Mouse (Mus musculus): Measurements from ENCODE around the gene Pld2. TPM values are rescaled to one million over a fixed set of nuclear protein-coding genes. Genes with fewer than 3 reads are reported as not detected.
A peak's percentile ranks its signal among the peaks of the same experiment; 100 is the strongest.
"Not testable (repeated sequence)": the region's sequence is repeated elsewhere in the genome, so short reads cannot be mapped to it uniquely, and the experiment has no call there.

Gene Pld2
- total RNA-seq, 1 experiment, result 4.4 TPM

DNA sequence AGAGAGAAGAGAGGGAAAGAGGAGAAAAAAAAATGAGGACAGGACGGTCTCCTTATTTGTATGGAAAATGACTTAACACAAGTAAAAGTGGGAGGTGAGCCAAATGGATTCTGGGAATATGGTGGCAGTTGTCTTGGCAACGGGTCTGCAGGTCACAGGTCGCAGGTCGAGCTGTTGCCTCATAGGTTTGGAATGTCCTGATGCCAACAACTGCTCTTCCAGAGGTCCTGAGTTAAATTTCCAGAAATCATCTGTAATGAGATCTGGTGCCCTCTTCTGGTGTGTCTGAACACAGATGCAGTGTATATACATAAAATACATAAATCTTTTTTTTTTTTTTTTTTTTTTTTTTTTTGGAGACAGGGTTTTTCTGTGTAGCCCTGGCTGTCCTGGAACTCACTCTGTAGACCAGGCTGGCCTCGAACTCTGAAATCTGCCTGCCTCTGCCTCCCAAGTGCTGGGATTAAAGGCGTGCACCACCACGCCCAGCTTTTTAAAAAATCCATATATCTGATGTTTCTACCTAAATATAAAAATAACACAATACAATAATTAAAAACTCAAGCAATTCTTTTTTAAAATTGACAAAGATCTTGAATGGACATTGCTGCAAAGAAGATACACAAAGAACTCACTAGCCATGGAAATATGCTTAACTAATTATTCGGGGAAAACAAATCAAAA lies 16.4 kb upstream of the Pld2 start:
- DNase-seq (ENCODE audit: low read depth, low spot score); H3K9me3 ChIP-seq (ENCODE audit: control insufficient read depth, insufficient read depth, low read depth, low read length); H3K4me3 ChIP-seq (ENCODE audit: insufficient read depth in 1 of 2, low read depth in 1 of 2, low read length in 2 of 2, poor library complexity in 1 of 2, severe bottlenecking in 1 of 2); H3K9ac ChIP-seq (ENCODE audit: insufficient read depth, low read depth, low read length, poor library complexity, severe bottlenecking); in situ Hi-C loops (cut with MboI; ENCODE audit: low sequenced_read_pairs in 2 of 2, unreplicated experiment in 2 of 2); H3K27ac ChIP-seq (ENCODE audit: insufficient read depth, low read depth, low read length, poor library complexity, severe bottlenecking); H3K4me1 ChIP-seq (ENCODE audit: control insufficient read depth in 2 of 2, insufficient read depth in 2 of 2, low read length in 2 of 2, poor library complexity in 1 of 2): not testable (repeated sequence)
- peaks cover 20% of the 10 kb centered on the region for H3K36me3 ChIP-seq (ENCODE audit: control insufficient read depth, insufficient read depth, low read length, poor library complexity, severe bottlenecking)
- peak; percentile 55; the same call in 1 of the 2 replicates for TF ChIP-seq ZNF384 (IDR thresholded peaks at IDR 0.05; ENCODE audit: low read depth, low read length)

DNA sequence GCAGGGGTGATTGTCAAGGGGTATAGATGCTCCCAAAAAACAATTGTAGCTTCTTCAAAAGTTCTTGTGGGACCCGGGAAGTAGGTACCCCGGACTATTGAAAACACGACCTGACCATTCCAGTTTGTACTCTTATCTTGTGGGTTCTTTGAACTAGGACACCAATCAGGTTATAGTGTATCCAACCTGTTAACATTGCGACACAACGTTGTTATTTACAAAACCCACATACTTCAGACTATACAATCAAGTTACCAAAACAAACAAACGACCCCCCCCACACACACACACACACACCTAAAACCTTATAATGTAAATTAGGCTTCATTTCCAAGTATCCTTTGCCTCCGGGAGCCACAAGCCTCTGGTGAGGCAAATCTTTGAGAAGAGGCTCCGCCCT lies 15.1 kb upstream of the Pld2 start:
- Histone ChIP-seq H3K4me1 (ENCODE audit: control insufficient read depth in 2 of 2, insufficient read depth in 2 of 2, low read length in 2 of 2, poor library complexity in 1 of 2) (peaks cover 0 to 7% of the 10 kb centered on the region in 2 experiments; a peak in 2 of 4 replicates), H3K9ac (ENCODE audit: insufficient read depth, low read depth, low read length, poor library complexity, severe bottlenecking) (no peak overlapping the region), H3K4me3 (ENCODE audit: insufficient read depth in 1 of 2, low read depth in 1 of 2, low read length in 2 of 2, poor library complexity in 1 of 2, severe bottlenecking in 1 of 2) (peak overlapping the region; percentile 38 to 89; a peak in 3 of 4 replicates), H3K36me3 (ENCODE audit: control insufficient read depth, insufficient read depth, low read length, poor library complexity, severe bottlenecking) (peaks cover 20% of the 10 kb centered on the region), H3K27ac (ENCODE audit: insufficient read depth, low read depth, low read length, poor library complexity, severe bottlenecking) (no peak overlapping the region), H3K9me3 (ENCODE audit: control insufficient read depth, insufficient read depth, low read depth, low read length) (no peaks in the 10 kb centered on the region)
- in situ Hi-C loops (cut with MboI; ENCODE audit: low sequenced_read_pairs in 2 of 2, unreplicated experiment in 2 of 2), result loop anchor here in 1 of 2 experiments (5.0 kb wide), 1 partner anchor 93 kb away; the partner anchor contains the start of genes 4930544D05Rik and Chrne
- no peak for TF ChIP-seq ZNF384 (IDR thresholded peaks at IDR 0.05; ENCODE audit: low read depth, low read length)
- no peak for TF ChIP-seq HCFC1 (IDR thresholded peaks at IDR 0.05; ENCODE audit: borderline replicate concordance, insufficient read depth, low read length)
- no peak for TF ChIP-seq CHD2 (IDR thresholded peaks at IDR 0.05; ENCODE audit: low read depth, low read length)
- TF ChIP-seq ZC3H11A (IDR thresholded peaks at IDR 0.05; ENCODE audit: borderline replicate concordance, low read depth, low read length), result no peak
- TF ChIP-seq MAFK (IDR thresholded peaks at IDR 0.05; ENCODE audit: insufficient read depth, low read depth, low read length), result no peak
- DNase-seq (ENCODE audit: low read depth, low spot score), result no peak

DNA sequence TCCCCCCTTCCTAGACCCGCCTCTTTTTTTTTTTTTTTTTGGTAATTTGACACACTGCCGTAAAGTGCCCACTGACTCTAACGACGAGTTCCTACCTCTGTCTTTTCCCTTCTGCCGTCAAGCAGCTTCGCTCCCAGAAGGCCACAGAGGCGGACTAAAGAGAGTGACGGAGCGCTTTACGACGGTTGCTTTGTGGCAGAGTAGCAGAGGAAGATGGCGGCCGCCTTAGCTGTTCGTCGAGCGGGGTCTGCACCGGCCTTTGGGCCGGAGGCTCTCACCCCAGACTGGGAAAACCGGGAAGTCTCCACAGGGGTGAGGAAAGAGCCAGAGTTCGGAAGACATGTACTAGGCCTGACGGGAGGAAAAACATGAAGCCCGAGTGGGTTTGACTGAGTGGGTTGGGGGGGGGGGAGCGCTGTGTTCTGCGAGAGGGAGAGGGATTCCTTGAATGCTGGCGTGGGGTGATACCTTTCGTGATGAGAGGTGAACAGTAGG lies 14.6 kb upstream of the Pld2 start, which contains the start of gene Psmb6:
TSS of gene Psmb6 (plus strand) at position 184 of the 495 bp plus-strand sequence.
- no peaks in the 10 kb centered on the region for H3K9me3 ChIP-seq (ENCODE audit: control insufficient read depth, insufficient read depth, low read depth, low read length)
- peaks cover 0 to 6% of the 10 kb centered on the region in 2 experiments; a peak in 2 of 4 replicates for H3K4me1 ChIP-seq (ENCODE audit: control insufficient read depth in 2 of 2, insufficient read depth in 2 of 2, low read length in 2 of 2, poor library complexity in 1 of 2)
- peak; percentile 91 for DNase-seq (ENCODE audit: low read depth, low spot score)
- TF ChIP-seq ZC3H11A (IDR thresholded peaks at IDR 0.05; ENCODE audit: borderline replicate concordance, low read depth, low read length), result no peak
- TF ChIP-seq CHD2 (IDR thresholded peaks at IDR 0.05; ENCODE audit: low read depth, low read length), result no peak
- TF ChIP-seq ZNF384 (IDR thresholded peaks at IDR 0.05; ENCODE audit: low read depth, low read length), result peak; percentile 100
- TF ChIP-seq MAFK (IDR thresholded peaks at IDR 0.05; ENCODE audit: insufficient read depth, low read depth, low read length), result peak; percentile 68
- TF ChIP-seq HCFC1 (IDR thresholded peaks at IDR 0.05; ENCODE audit: borderline replicate concordance, insufficient read depth, low read length), result peak; percentile 85
- H3K36me3 ChIP-seq (ENCODE audit: control insufficient read depth, insufficient read depth, low read length, poor library complexity, severe bottlenecking), result peaks cover 20% of the 10 kb centered on the region
- in situ Hi-C loops (cut with MboI; ENCODE audit: low sequenced_read_pairs in 2 of 2, unreplicated experiment in 2 of 2), result loop anchor here in 1 of 2 experiments (5.0 kb wide), 1 partner anchor 92 kb away; the partner anchor contains the start of genes 4930544D05Rik and Chrne
- H3K4me3 ChIP-seq (ENCODE audit: insufficient read depth in 1 of 2, low read depth in 1 of 2, low read length in 2 of 2, poor library complexity in 1 of 2, severe bottlenecking in 1 of 2), result peak within 1 kb of the TSS; percentile 89 to 99
- H3K27ac ChIP-seq (ENCODE audit: insufficient read depth, low read depth, low read length, poor library complexity, severe bottlenecking), result peak within 1 kb of the TSS; percentile 72
- peak within 1 kb of the TSS; percentile 99 for H3K9ac ChIP-seq (ENCODE audit: insufficient read depth, low read depth, low read length, poor library complexity, severe bottlenecking)

DNA sequence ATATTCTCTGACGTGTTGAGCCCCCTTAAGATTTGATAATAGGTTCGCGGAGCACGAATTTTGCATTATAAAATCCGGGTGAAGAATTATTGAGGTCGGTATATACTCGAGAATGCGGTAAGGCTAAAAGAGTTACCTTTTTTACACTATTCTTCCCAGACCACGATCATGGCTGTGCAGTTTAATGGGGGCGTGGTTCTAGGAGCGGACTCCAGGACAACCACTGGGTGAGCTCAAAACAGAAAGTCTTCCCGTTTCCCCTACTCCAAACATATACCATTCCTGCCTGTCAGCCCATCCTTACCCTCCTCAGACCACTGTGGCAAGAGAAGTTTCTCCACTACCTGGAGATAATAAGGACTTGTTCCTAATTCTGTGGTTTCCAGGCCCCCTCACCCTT lies 14.1 kb upstream of the Pld2 start:
- in situ Hi-C loops (cut with MboI; ENCODE audit: low sequenced_read_pairs in 2 of 2, unreplicated experiment in 2 of 2), result loop anchor here in 1 of 2 experiments (5.0 kb wide), 1 partner anchor 92 kb away; the partner anchor contains the start of genes 4930544D05Rik and Chrne
- H3K36me3 ChIP-seq (ENCODE audit: control insufficient read depth, insufficient read depth, low read length, poor library complexity, severe bottlenecking), result peaks cover 20% of the 10 kb centered on the region
- TF ChIP-seq ZC3H11A (IDR thresholded peaks at IDR 0.05; ENCODE audit: borderline replicate concordance, low read depth, low read length) (no peak), MAFK (IDR thresholded peaks at IDR 0.05; ENCODE audit: insufficient read depth, low read depth, low read length) (no peak), CHD2 (IDR thresholded peaks at IDR 0.05; ENCODE audit: low read depth, low read length) (no peak), ZNF384 (IDR thresholded peaks at IDR 0.05; ENCODE audit: low read depth, low read length) (no peak), HCFC1 (IDR thresholded peaks at IDR 0.05; ENCODE audit: borderline replicate concordance, insufficient read depth, low read length) (no peak)
- peak overlapping the region; percentile 89 to 99 for H3K4me3 ChIP-seq (ENCODE audit: insufficient read depth in 1 of 2, low read depth in 1 of 2, low read length in 2 of 2, poor library complexity in 1 of 2, severe bottlenecking in 1 of 2)
- H3K9ac ChIP-seq (ENCODE audit: insufficient read depth, low read depth, low read length, poor library complexity, severe bottlenecking), result peak overlapping the region; percentile 99
- peak overlapping the region; percentile 72; the same call in 1 of the 2 replicates for H3K27ac ChIP-seq (ENCODE audit: insufficient read depth, low read depth, low read length, poor library complexity, severe bottlenecking)
- H3K4me1 ChIP-seq (ENCODE audit: control insufficient read depth in 2 of 2, insufficient read depth in 2 of 2, low read length in 2 of 2, poor library complexity in 1 of 2), result peaks cover 0 to 6% of the 10 kb centered on the region in 2 experiments; a peak in 2 of 4 replicates
- DNase-seq (ENCODE audit: low read depth, low spot score), result no peak
- H3K9me3 ChIP-seq (ENCODE audit: control insufficient read depth, insufficient read depth, low read depth, low read length), result no peaks in the 10 kb centered on the region

Data from ES-E14 (cell line).